Mouse (Mus musculus): Measurements from ENCODE around the gene Kiss1. TPM values are rescaled to one million over a fixed set of nuclear protein-coding genes. Genes with fewer than 3 reads are reported as not detected.
"Not testable (repeated sequence)": the region's sequence is repeated elsewhere in the genome, so short reads cannot be mapped to it uniquely, and the experiment has no call there.

Kiss1 gene
- total RNA-seq, 2 experiments from 2014 or later, result not detected

DNA sequence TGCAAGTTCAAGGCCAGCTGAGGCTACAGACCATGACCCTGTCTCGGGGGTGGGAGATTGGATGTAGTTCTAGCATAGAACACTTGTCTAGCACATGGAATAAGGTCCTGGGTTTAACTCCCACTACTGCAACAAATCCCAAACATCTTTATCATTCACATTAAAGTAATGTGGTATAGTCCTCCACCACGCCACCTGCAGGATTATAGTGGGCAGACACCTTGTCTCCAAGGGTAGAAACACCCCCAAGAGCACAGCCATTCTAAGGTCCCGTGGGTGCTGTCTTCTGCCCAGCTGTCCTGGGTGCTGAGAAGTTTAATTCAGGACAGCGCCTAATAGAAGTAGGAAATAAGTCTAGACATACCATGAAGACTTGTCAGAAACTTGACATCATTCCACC, 5.1 kb upstream of the Kiss1 start:
- DNase-seq (ENCODE audit: low spot score in 2 of 2), result no peak

DNA sequence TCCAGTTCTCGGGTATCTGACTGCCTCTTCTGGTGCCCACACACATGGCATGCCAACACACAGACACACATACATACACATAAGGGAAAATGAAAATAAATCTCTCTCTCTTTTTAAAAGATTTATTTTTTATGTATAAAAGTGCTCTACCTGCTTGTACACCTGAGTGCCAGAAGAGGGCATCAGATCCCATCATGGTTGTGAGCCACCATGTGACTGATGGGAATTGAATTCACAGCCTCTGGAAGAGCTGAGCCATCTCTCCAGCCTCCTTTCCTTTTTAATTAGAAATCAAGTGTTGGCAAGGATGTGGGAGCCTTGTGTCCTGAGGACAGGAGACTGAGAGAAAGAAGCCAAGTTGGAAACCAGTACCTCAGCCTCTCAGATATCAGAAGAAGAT, 4.5 kb upstream of the Kiss1 start:
- no peak for DNase-seq (ENCODE audit: low spot score in 2 of 2)

DNA sequence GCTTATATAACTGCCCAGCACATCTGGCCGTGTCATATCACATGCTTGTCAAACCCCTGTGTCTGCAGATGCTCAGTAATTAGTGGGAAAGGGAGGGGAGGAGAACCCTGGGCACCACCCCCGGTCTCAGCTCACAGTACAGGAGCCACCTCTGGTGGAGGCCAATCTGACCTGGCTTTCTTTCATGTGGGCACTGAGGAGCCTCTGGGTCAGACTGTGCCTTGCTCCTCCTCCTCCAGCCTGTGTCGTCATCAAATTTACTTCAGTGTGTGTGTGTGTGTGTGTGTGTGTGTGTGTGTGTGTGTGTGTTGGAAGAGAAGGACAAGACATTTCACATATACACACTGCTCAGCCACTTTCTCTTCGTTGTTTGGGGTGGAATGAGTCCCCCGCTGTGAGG, 1.7 kb downstream of the Kiss1 start:
- no peak for DNase-seq (ENCODE audit: low spot score in 2 of 2)

DNA sequence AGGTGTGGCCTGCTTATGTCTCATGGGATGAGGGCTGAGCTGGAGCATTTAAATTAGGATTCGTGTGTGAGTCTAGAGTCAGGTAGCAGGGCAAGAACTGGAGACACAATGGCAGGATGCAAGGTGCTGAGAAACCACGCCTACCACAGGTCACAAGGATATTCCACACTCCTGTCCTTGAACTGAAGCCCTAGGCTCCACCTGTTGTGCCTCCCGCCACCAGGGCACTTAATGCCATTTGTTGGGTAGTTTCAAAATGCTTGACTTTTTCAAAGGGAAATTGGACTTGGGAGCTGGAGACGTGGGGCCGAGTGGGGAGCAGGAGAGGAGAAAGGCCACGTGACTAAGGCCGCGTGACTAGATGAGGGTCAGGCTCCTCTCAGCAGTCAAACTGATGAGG, 4.3 kb downstream of the Kiss1 start:
- DNase-seq (ENCODE audit: low spot score in 2 of 2), result no peak

DNA sequence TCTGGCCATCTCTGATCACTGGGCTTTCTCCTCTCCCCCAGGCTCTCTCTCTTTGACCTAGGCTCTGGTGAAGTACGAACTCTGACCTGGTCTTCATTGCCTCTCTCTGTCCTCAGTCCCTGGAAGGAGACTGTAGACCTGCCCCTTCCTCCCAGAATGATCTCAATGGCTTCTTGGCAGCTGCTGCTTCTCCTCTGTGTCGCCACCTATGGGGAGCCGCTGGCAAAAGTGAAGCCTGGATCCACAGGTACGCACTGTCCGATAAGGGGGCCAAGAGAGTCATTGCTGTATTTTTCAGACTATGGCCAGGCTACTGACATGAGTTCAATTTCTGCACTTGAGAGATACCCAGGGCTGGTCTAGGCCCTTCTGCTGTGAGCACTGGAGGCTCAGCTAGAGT, 5.4 kb downstream of the Kiss1 start:
- DNase-seq (ENCODE audit: low spot score in 2 of 2), result no peak

GRCm38 (mm10) chr1:133328299-133328795, 6.7 kb downstream of the Kiss1 start:
- DNase-seq (ENCODE audit: low spot score in 2 of 2), result no peak

DNA sequence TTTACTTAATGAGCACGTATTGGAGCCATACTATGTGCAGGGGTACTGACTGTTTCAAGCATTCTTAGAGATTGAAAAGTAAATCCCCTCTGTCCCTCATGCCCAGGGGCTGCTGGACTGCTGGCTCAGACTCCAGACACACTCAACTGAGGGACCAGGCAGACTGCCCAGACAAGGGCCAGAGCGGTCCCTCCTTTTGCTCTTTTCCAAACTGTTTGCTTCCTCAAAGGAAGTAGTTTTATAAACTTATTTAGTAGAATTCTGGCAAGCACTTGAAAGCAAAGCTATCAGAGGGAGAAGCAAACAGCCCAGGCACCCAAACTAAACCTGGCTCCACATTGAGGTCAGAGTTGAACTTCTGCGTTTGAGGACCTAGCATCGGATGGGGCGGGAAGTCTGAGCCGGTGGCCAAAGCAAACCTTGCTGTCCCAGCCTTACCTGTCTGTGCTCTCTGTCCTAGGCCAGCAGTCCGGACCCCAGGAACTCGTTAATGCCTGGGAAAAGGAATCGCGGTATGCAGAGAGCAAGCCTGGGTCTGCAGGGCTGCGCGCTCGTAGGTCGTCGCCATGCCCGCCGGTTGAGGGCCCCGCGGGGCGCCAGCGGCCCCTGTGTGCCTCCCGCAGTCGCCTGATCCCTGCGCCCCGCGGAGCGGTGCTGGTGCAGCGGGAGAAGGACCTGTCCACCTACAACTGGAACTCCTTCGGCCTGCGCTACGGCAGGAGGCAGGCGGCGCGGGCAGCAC, 7.4 kb downstream of the Kiss1 start:
- no peak for DNase-seq (ENCODE audit: low spot score in 2 of 2)

- no peak for DNase-seq (ENCODE audit: low spot score in 2 of 2)
Measured at GRCm38 (mm10) chr1:133329638-133329964, 7.9 kb downstream of the Kiss1 start.

- peak in 1 of 2 experiments; percentile 50 for DNase-seq (ENCODE audit: low spot score in 2 of 2)
Measured at GRCm38 (mm10) chr1:133331142-133331541, 9.5 kb downstream of the Kiss1 start.

DNA sequence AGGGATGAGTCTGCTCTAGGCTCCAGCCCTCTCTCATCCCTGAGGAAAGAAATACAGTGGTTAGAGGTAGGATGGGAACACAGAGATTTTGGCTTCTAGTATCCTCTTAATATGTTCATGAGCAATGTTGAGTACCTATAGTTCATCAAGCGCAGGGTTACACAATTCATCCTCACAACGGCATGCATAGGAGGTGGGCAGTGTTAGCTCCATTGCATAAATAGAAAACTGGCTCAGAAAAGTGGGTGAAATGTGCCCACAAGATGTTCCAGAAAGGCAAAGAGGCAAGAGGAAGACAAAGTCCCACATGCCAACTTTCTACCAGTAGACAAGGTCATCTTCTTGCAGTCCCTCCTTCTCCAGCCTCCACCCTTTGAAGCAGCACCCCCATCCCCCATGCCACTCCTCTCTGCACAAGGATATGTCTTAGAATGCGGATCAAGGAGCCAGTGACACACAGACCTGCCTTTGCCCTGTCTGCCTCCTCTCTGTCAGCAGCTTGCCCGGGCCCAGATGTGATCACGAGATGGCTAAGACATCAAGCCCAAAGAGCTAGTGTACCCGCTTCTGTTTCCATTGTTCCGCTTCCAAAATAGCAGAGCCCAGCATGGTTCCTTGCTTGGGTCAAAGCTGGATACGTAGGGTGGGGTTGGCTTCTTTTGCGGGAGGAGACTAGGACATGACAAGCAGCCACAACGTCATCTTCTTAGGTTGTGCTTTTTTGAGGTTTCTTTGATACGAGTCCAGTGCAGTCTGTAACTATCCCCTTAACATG, 11.2 kb downstream of the Kiss1 start:
- DNase-seq (ENCODE audit: low spot score in 2 of 2), result no peak

GRCm38 (mm10) chr1:133333937-133334336, 12.3 kb downstream of the Kiss1 start:
- DNase-seq (ENCODE audit: low spot score in 2 of 2), result no peak

DNA sequence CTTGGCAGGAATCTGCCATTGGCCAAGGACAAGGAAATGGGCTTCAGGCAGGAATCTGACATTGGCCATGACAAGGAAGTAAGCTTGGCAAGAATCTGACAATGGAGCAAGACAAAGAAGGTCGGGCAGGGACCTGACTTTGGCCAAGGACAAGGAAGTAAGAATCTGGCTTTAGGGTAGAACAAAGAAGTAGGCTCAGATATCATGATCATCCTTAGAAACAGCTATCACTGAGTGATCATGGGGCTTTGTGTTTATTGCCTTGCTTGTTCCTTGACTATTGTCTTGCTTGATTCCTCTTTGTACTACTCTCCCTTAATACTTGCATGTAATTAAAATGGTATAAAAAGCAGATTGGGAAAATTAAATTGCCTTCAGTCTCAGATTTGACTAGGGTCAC, 18.7 kb downstream of the Kiss1 start:
- not testable (repeated sequence) for DNase-seq (ENCODE audit: low spot score in 2 of 2)

GRCm38 (mm10) chr1:133344357-133344756, 22.7 kb downstream of the Kiss1 start:
- DNase-seq (ENCODE audit: low spot score in 2 of 2), result no peak

DNA sequence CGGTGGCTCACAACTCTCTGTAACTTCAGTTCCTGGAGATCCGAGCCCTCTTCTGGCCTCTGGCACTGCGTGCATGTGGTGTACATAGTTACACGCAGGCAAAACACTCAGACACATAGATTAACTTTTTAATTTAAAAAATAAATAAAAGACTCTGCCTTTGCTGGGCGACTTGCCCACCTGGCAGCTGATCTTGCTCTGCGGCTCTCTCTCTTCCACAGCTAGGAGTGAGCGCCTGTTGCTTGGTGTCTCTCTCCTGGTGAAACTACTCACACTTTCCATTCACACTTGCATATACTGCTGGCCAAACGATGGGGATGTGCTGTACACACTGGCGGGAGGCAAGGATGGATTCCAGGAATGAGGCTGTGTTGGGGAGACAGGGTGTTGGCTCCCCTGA, 24.9 kb downstream of the Kiss1 start:
- no peak for DNase-seq (ENCODE audit: low spot score in 2 of 2)

DNA sequence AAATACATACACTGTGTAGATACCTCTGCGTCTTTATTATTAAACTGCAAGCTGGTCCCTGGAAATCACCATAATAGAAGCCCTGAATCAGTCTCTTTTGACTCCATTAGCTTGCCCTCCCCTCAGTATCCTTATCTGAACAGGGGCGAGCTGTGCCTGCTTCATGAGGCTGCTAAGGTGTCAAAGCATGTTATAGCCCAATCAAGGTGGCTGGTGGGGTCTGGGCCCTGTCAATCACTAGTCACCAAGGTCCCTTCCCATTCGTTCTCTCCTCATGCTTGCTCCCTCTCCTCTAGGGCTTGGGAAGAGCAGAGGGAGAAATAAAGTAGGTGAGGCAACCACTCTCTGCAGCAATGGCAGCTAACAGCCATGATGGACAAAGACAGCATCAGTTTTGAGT, 25.6 kb downstream of the Kiss1 start:
- DNase-seq (ENCODE audit: low spot score in 2 of 2), result no peak

GRCm38 (mm10) chr1:133347693-133348520, 26.2 kb downstream of the Kiss1 start:
- no peak for DNase-seq (ENCODE audit: low spot score in 2 of 2)

GRCm38 (mm10) chr1:133350210-133350609, 28.5 kb downstream of the Kiss1 start, which contains the start of gene Ren1:
TSS of gene Ren1 (plus strand) at chr1:133350510.
- no peak for DNase-seq (ENCODE audit: low spot score in 2 of 2)

DNA sequence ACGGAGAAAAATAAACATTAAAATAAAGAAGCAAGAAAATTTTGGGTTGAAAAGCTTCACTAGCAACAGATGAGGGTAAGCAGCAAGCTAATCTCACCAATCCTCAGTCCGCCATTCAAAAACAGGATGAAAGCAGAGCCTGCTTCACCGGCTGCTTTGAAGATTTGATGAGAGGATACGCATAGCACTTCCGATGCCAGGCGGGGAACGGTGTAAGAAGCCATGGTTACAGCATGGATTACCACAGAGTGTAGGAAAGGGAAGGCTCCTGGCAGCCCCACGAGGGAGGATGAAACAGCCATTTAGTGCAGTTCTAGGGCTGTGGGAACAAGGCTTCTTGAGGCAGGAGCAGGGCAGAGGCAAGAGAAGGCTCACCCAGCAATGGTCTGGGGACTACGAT, 30.1 kb downstream of the Kiss1 start:
- DNase-seq (ENCODE audit: low spot score in 2 of 2), result no peak

DNA sequence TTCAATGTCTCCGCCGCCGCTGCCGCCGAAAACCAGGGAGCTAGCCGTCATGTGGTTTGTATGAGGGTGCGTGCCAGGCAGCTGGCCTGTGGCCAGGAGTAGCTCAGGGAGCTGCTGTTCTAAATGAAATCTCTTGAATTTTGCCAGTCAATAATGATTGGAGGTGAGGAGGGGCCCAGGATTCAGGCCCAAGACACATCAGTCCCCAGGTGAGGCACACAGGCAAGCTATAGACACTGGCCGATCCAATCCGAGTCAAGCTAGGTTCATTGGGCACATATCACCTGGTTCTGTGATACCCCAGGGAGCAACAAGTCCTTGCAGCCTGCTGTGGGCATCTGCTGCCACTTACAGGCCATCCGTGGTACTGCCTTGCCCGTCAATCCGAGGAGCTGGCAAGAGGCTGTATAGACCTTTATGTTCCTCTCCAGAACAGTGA, 31.7 kb downstream of the Kiss1 start:
- peak; percentile 89 for DNase-seq (ENCODE audit: low spot score in 2 of 2)

DNA sequence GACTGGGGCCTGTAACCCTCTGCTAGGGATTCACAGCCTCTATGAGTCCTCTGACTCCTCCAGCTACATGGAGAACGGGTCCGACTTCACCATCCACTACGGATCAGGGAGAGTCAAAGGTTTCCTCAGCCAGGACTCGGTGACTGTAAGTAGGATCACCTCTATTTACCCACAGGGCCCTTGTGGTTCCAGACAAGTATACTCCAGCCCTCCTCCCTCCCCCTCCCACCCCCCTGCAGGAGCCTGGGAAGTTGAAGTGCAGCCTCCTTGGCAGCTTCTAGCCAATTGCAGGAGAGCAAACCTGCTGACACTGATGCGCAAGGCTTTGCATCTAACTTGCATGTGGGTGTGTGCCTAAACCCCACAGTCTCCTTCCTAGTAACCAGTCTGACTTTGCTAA, 33.8 kb downstream of the Kiss1 start:
- DNase-seq (ENCODE audit: low spot score in 2 of 2), result no peak

- DNase-seq (ENCODE audit: low spot score in 2 of 2), result no peak
Measured at GRCm38 (mm10) chr1:133355912-133356311, 34.2 kb downstream of the Kiss1 start.

GRCm38 (mm10) chr1:133356330-133356729, 34.7 kb downstream of the Kiss1 start:
- no peak for DNase-seq (ENCODE audit: low spot score in 2 of 2)
